Mouse (Mus musculus) kidney, postnatal 36 days (tissue): ENCODE data around the gene Taf1b.

Experiments
- DNase-seq, 2 experiments: peaks; one replicate each; pipeline ENCODE4 v3.0.0; 2021 to 2022; ENCODE audit warnings: mixed read lengths in 2 of 2

The Taf1b gene

GRCm38 (mm10) chr12:24555976-24556375 lies 57.8 kb downstream of the Taf1b start:
- no peak for DNase-seq

GRCm38 (mm10) chr12:24563395-24563960 lies 65.3 kb downstream of the Taf1b start:
- no peak for DNase-seq

- DNase-seq, result no peak
These were observed 67.2 kb downstream of the Taf1b start for GRCm38 (mm10) chr12:24565311-24565710.

GRCm38 (mm10) chr12:24567606-24568005 lies 69.4 kb downstream of the Taf1b start:
- DNase-seq, result no peak

GRCm38 (mm10) chr12:24571523-24572392 lies 73.6 kb downstream of the Taf1b start, which contains the start of gene Grhl1:
TSS of gene Grhl1 (plus strand) at chr12:24572283.
- DNase-seq, result peak; percentile 96

GRCm38 (mm10) chr12:24572421-24573274 lies 74.5 kb downstream of the Taf1b start:
- no peak for DNase-seq

GRCm38 (mm10) chr12:24573275-24573580 lies 75.1 kb downstream of the Taf1b start:
- DNase-seq, result no peak

- no peak for DNase-seq
These were observed 76.7 kb downstream of the Taf1b start for GRCm38 (mm10) chr12:24574870-24575269.

- DNase-seq, result no peak
These were observed 82.3 kb downstream of the Taf1b start for GRCm38 (mm10) chr12:24580452-24580851.

- no peak for DNase-seq
These were observed 83.0 kb downstream of the Taf1b start for GRCm38 (mm10) chr12:24580996-24581683.

GRCm38 (mm10) chr12:24583653-24584052 lies 85.5 kb downstream of the Taf1b start:
- no peak for DNase-seq

- no peak for DNase-seq
These were observed 86.7 kb downstream of the Taf1b start for GRCm38 (mm10) chr12:24584835-24585234.

GRCm38 (mm10) chr12:24586193-24586592 lies 88.0 kb downstream of the Taf1b start:
- no peak for DNase-seq

GRCm38 (mm10) chr12:24590371-24590770 lies 92.2 kb downstream of the Taf1b start:
- DNase-seq, result no peak

GRCm38 (mm10) chr12:24592055-24592454 lies 93.9 kb downstream of the Taf1b start:
- no peak for DNase-seq

GRCm38 (mm10) chr12:24592956-24593672 lies 95.0 kb downstream of the Taf1b start:
- DNase-seq, result peak; percentile 79

- no peak for DNase-seq
These were observed 99.2 kb downstream of the Taf1b start for GRCm38 (mm10) chr12:24597376-24597775.

GRCm38 (mm10) chr12:24599366-24599895 lies 101.3 kb downstream of the Taf1b start:
- DNase-seq, result no peak

- no peak for DNase-seq
These were observed 101.9 kb downstream of the Taf1b start for GRCm38 (mm10) chr12:24600074-24600473.

- peak; percentile 77 to 79 for DNase-seq
These were observed 102.6 kb downstream of the Taf1b start for GRCm38 (mm10) chr12:24600806-24601205.

GRCm38 (mm10) chr12:24603266-24603665 lies 105.1 kb downstream of the Taf1b start:
- peak; percentile 82 to 94 for DNase-seq

GRCm38 (mm10) chr12:24606166-24606565 lies 108.0 kb downstream of the Taf1b start:
- DNase-seq, result no peak
